Mouse (Mus musculus): ENCODE results near the gene Rictor.

Gene Rictor

GRCm38 (mm10) chr15:6707936-6708525 lies at the start of gene Rictor:
Gene Rictor, plus strand, starts transcription at chr15:6708379.
- peak; percentile 86 to 96 for DNase-seq (ENCODE audit: inconsistent age in 2 of 2, low spot score in 1 of 2)

- DNase-seq (ENCODE audit: inconsistent age in 2 of 2, low spot score in 1 of 2), result no peak
These were observed 46.2 kb upstream of the Rictor start for GRCm38 (mm10) chr15:6661951-6662350.

- no peak for DNase-seq (ENCODE audit: inconsistent age in 2 of 2, low spot score in 1 of 2)
These were observed 44.2 kb upstream of the Rictor start for GRCm38 (mm10) chr15:6663991-6664390.

- no peak for DNase-seq (ENCODE audit: inconsistent age in 2 of 2, low spot score in 1 of 2)
These were observed 42.1 kb upstream of the Rictor start for GRCm38 (mm10) chr15:6666072-6666471.

- no peak for DNase-seq (ENCODE audit: inconsistent age in 2 of 2, low spot score in 1 of 2)
These were observed 39.3 kb upstream of the Rictor start for GRCm38 (mm10) chr15:6668793-6669437.

- DNase-seq (ENCODE audit: inconsistent age in 2 of 2, low spot score in 1 of 2), result no peak
These were observed 29.7 kb upstream of the Rictor start for GRCm38 (mm10) chr15:6678479-6678878.

GRCm38 (mm10) chr15:6702164-6702563 lies 6.0 kb upstream of the Rictor start:
- DNase-seq (ENCODE audit: inconsistent age in 2 of 2, low spot score in 1 of 2), result peak; percentile 31 to 76

GRCm38 (mm10) chr15:6705351-6705901 lies 2.8 kb upstream of the Rictor start:
- DNase-seq (ENCODE audit: inconsistent age in 2 of 2, low spot score in 1 of 2), result peak in 1 of 2 experiments; percentile 20

GRCm38 (mm10) chr15:6707551-6707935 lies 636 bp upstream of the Rictor start:
- peak in 1 of 2 experiments; percentile 94 for DNase-seq (ENCODE audit: inconsistent age in 2 of 2, low spot score in 1 of 2)

GRCm38 (mm10) chr15:6708526-6709441 lies 605 bp downstream of the Rictor start:
- peak; percentile 38 to 79 for DNase-seq (ENCODE audit: inconsistent age in 2 of 2, low spot score in 1 of 2)

- no peak for DNase-seq (ENCODE audit: inconsistent age in 2 of 2, low spot score in 1 of 2)
These were observed 1.4 kb downstream of the Rictor start for GRCm38 (mm10) chr15:6709618-6710017.

- peak in 1 of 2 experiments; percentile 29 for DNase-seq (ENCODE audit: inconsistent age in 2 of 2, low spot score in 1 of 2)
These were observed 2.2 kb downstream of the Rictor start for GRCm38 (mm10) chr15:6710341-6710740.

GRCm38 (mm10) chr15:6711226-6711625 lies 3.0 kb downstream of the Rictor start:
- peak in 1 of 2 experiments; percentile 19 for DNase-seq (ENCODE audit: inconsistent age in 2 of 2, low spot score in 1 of 2)

GRCm38 (mm10) chr15:6714819-6715218 lies 6.6 kb downstream of the Rictor start:
- DNase-seq (ENCODE audit: inconsistent age in 2 of 2, low spot score in 1 of 2), result peak in 1 of 2 experiments; percentile 21

GRCm38 (mm10) chr15:6715237-6715636 lies 7.1 kb downstream of the Rictor start:
- DNase-seq (ENCODE audit: inconsistent age in 2 of 2, low spot score in 1 of 2), result peak in 1 of 2 experiments; percentile 17

GRCm38 (mm10) chr15:6721385-6721784 lies 13.2 kb downstream of the Rictor start:
- no peak for DNase-seq (ENCODE audit: inconsistent age in 2 of 2, low spot score in 1 of 2)

- DNase-seq (ENCODE audit: inconsistent age in 2 of 2, low spot score in 1 of 2), result peak in 1 of 2 experiments; percentile 20
These were observed 13.6 kb downstream of the Rictor start for GRCm38 (mm10) chr15:6721802-6722201.

- no peak for DNase-seq (ENCODE audit: inconsistent age in 2 of 2, low spot score in 1 of 2)
These were observed 14.4 kb downstream of the Rictor start for GRCm38 (mm10) chr15:6722405-6723176.

- DNase-seq (ENCODE audit: inconsistent age in 2 of 2, low spot score in 1 of 2), result no peak
These were observed 15.2 kb downstream of the Rictor start for GRCm38 (mm10) chr15:6723338-6723737.

- DNase-seq (ENCODE audit: inconsistent age in 2 of 2, low spot score in 1 of 2), result no peak
These were observed 16.3 kb downstream of the Rictor start for GRCm38 (mm10) chr15:6724442-6724841.
